Mouse (Mus musculus): ENCODE measurements around the gene Tia1.

- TF ChIP-seq FLI1 (IDR thresholded peaks at IDR 0.05; ENCODE audit: low read length) = no peak
- TF ChIP-seq GATA1 (IDR thresholded peaks at IDR 0.05; ENCODE audit: borderline replicate concordance, low read length) = no peak
Measured at GRCm38 (mm10) chr6:86361373-86361772, 42.6 kb upstream of the Tia1 start.
